Mouse (Mus musculus): ENCODE data around the gene Tpm3-rs7. TPM values are rescaled to one million over a fixed set of nuclear protein-coding genes. Genes with fewer than 3 reads are reported as not detected.
"Not testable (repeated sequence)": the region's sequence is repeated elsewhere in the genome, so short reads cannot be mapped to it uniquely, and the experiment has no call there.

The Tpm3-rs7 gene
- 144 and 159 TPM in 2 replicates for polyA plus RNA-seq (2011; ENCODE audit: insufficient read depth, insufficient read length, low read depth, missing spikeins)

GRCm38 (mm10) chr14:113314499-113314898 is at the start of gene Tpm3-rs7:
TSS of gene Tpm3-rs7 (plus strand) at chr14:113314608.
- H3K9me3 ChIP-seq (replicated peaks; ENCODE audit: control insufficient read depth, insufficient read depth, low read length, poor library complexity, severe bottlenecking); H3K4me1 ChIP-seq (ENCODE audit: control insufficient read depth, insufficient read depth, low read length); H3K36me3 ChIP-seq (ENCODE audit: control insufficient read depth, insufficient read depth, low read length, poor library complexity, severe bottlenecking); H3K27me3 ChIP-seq (ENCODE audit: control insufficient read depth, insufficient read depth, low read length, poor library complexity, severe bottlenecking); H3K27ac ChIP-seq (ENCODE audit: insufficient read depth, low read length); H3K4me3 ChIP-seq (ENCODE audit: low read depth, low read length); H3K9ac ChIP-seq (ENCODE audit: low read depth, poor library complexity, severe bottlenecking): not testable (repeated sequence)

DNA sequence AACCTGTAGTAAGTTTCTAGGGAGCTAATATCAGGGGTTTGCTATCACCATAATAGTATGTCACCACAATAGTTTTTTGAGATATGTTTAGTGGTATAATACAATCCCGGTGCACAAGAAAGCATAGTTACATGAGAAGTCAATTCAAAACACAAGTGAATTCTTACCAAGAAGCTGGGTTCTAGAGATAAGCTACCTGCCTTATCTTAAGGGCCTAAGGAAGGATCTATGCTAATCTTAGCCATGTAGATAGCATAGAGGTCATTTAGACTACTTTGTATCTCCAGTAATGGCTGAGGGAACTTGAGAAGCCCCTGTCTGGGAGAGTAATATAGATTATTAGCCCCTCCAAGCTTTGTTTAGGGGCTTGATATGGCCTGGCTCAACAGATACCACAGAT is 2.6 kb downstream of the Tpm3-rs7 start:
- no peaks in the 10 kb centered on the region for H3K36me3 ChIP-seq (ENCODE audit: control insufficient read depth, insufficient read depth, low read length, poor library complexity, severe bottlenecking)
- H3K27ac ChIP-seq (ENCODE audit: insufficient read depth, low read length): no peak overlapping the region
- no peaks in the 10 kb centered on the region for H3K27me3 ChIP-seq (ENCODE audit: control insufficient read depth, insufficient read depth, low read length, poor library complexity, severe bottlenecking)
- no peaks in the 10 kb centered on the region for H3K9me3 ChIP-seq (replicated peaks; ENCODE audit: control insufficient read depth, insufficient read depth, low read length, poor library complexity, severe bottlenecking)
- no peak overlapping the region for H3K4me3 ChIP-seq (ENCODE audit: low read depth, low read length)
- H3K9ac ChIP-seq (ENCODE audit: low read depth, poor library complexity, severe bottlenecking): no peak overlapping the region
- TF ChIP-seq CTCF (IDR thresholded peaks at IDR 0.05; ENCODE audit: low read depth, low read length): no peak
- TF ChIP-seq POLR2A (IDR thresholded peaks at IDR 0.05; ENCODE audit: insufficient read depth, low read length): no peak
- no peak for TF ChIP-seq EP300 (IDR thresholded peaks at IDR 0.05; ENCODE audit: insufficient read depth, low read depth, low read length)
- H3K4me1 ChIP-seq (ENCODE audit: control insufficient read depth, insufficient read depth, low read length): no peaks in the 10 kb centered on the region

- H3K36me3 ChIP-seq (ENCODE audit: control insufficient read depth, insufficient read depth, low read length, poor library complexity, severe bottlenecking): no peaks in the 10 kb centered on the region
- 0 out of 2 replicates have a peak, but pooled peaks cover 3% of the 10 kb centered on the region for H3K9me3 ChIP-seq (replicated peaks; ENCODE audit: control insufficient read depth, insufficient read depth, low read length, poor library complexity, severe bottlenecking)
- no peaks in the 10 kb centered on the region for H3K27me3 ChIP-seq (ENCODE audit: control insufficient read depth, insufficient read depth, low read length, poor library complexity, severe bottlenecking)
- no peak overlapping the region for H3K9ac ChIP-seq (ENCODE audit: low read depth, poor library complexity, severe bottlenecking)
- H3K4me1 ChIP-seq (ENCODE audit: control insufficient read depth, insufficient read depth, low read length): no peaks in the 10 kb centered on the region
- TF ChIP-seq EP300 (IDR thresholded peaks at IDR 0.05; ENCODE audit: insufficient read depth, low read depth, low read length): no peak
- TF ChIP-seq CTCF (IDR thresholded peaks at IDR 0.05; ENCODE audit: low read depth, low read length): no peak
- no peak for TF ChIP-seq POLR2A (IDR thresholded peaks at IDR 0.05; ENCODE audit: insufficient read depth, low read length)
- H3K4me3 ChIP-seq (ENCODE audit: low read depth, low read length): no peak overlapping the region
- no peak overlapping the region for H3K27ac ChIP-seq (ENCODE audit: insufficient read depth, low read length)
These were observed 49.0 kb downstream of the Tpm3-rs7 start for GRCm38 (mm10) chr14:113363361-113363760.

Data from ES-Bruce4 (cell line).